Mouse (Mus musculus): ENCODE measurements around the gene Slc5a1. TPM values are rescaled to one million over a fixed set of nuclear protein-coding genes. Genes with fewer than 3 reads are reported as not detected.

Slc5a1 gene
- polyA plus RNA-seq, 1 experiment from 2014 or later = 0.10 TPM

DNA sequence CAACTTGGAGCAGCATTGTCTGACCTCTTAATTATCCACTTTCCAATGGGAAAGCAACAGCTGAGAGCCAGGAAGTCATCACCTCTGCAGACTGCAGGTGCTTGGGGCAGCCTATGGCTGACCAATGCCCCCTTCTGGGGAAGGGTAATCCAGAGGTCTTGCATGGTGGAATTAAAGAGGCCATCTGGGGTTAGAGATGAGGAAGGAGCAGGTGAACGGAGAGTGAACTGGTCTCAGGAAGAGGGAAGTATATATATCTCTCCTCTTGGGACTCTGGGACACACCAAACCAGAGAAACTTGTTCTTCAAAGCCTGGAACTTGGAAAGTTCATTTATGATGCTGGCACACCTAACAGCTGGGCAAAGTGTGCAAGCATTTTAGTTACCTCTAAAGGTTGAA lies 857 bp downstream of the Slc5a1 start:
- no peak overlapping the region for H3K27ac ChIP-seq (ENCODE audit: low read length)
- H3K9me3 ChIP-seq (replicated peaks; ENCODE audit: control insufficient read depth, low read length, poor library complexity, severe bottlenecking) = no peaks in the 10 kb centered on the region
- H3K27me3 ChIP-seq (ENCODE audit: control insufficient read depth, insufficient read depth, low read depth, low read length) = peaks cover 14% of the 10 kb centered on the region
- H3K4me3 ChIP-seq (ENCODE audit: low read depth, low read length) = no peak overlapping the region
- no peak for ATAC-seq
- 59% methylated on average over 1 of the region's 1 CpGs for WGBS
- H3K4me2 ChIP-seq (ENCODE audit: low read length) = no peak overlapping the region
- no peaks in the 10 kb centered on the region for H3K4me1 ChIP-seq (ENCODE audit: control insufficient read depth, insufficient read depth, low read length)
- H3K36me3 ChIP-seq (ENCODE audit: control insufficient read depth, insufficient read depth, low read length) = no peaks in the 10 kb centered on the region
- H3K9ac ChIP-seq (ENCODE audit: low read depth, low read length) = no peak overlapping the region

DNA sequence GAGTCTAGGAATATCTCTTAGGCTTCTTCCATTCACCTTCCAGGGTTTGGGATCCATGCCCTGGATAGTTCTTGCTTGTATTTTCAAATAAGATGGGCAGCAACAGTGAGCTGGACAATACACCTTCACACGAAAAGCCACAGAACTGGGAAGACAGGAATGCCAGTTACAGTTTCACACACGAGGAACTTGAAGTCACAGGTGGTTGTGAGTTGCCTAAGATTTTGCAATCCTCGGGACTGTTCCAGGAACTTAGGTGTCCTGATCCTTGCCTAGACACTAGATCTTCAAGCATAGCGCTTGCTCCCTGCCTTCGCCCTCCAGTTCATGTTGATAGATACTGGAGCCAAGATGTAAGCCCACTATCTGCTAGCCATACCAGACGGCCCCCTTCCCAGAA lies 1.6 kb downstream of the Slc5a1 start:
- Histone ChIP-seq H3K4me1 (ENCODE audit: control insufficient read depth, insufficient read depth, low read length) (no peaks in the 10 kb centered on the region), H3K4me3 (ENCODE audit: low read depth, low read length) (no peak overlapping the region), H3K27me3 (ENCODE audit: control insufficient read depth, insufficient read depth, low read depth, low read length) (peaks cover 14% of the 10 kb centered on the region), H3K9ac (ENCODE audit: low read depth, low read length) (no peak overlapping the region), H3K4me2 (ENCODE audit: low read length) (no peak overlapping the region), H3K9me3 (replicated peaks; ENCODE audit: control insufficient read depth, low read length, poor library complexity, severe bottlenecking) (no peaks in the 10 kb centered on the region), H3K27ac (ENCODE audit: low read length) (no peak overlapping the region), H3K36me3 (ENCODE audit: control insufficient read depth, insufficient read depth, low read length) (no peaks in the 10 kb centered on the region)
- 89% methylated on average over 6 of the region's 6 CpGs for WGBS
- ATAC-seq = no peak

DNA sequence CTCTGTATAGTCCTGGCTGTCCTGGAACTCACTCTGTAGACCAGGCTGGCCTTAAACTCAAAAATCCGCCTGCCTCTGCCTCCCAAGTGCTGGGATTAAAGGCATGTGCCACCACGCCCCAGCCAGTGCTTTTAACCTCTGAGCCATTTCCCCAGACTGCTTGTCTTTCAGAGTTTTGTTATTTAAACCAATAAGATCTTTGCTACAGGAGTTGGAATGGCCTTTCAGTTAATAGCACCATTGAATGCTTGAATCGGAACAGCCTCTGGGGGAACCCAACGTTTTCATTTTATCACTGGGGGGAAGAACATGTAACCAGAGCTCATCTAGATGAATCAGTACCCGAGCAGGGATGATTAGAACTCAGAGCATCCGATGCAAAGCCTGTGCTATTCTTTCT lies 3.0 kb downstream of the Slc5a1 start:
- no peak overlapping the region for H3K4me2 ChIP-seq (ENCODE audit: low read length)
- no peaks in the 10 kb centered on the region for H3K4me1 ChIP-seq (ENCODE audit: control insufficient read depth, insufficient read depth, low read length)
- WGBS = 78% methylated on average over 6 of the region's 6 CpGs
- no peak overlapping the region for H3K27ac ChIP-seq (ENCODE audit: low read length)
- no peak overlapping the region for H3K9ac ChIP-seq (ENCODE audit: low read depth, low read length)
- H3K4me3 ChIP-seq (ENCODE audit: low read depth, low read length) = no peak overlapping the region
- no peaks in the 10 kb centered on the region for H3K9me3 ChIP-seq (replicated peaks; ENCODE audit: control insufficient read depth, low read length, poor library complexity, severe bottlenecking)
- no peak for ATAC-seq
- H3K36me3 ChIP-seq (ENCODE audit: control insufficient read depth, insufficient read depth, low read length) = no peaks in the 10 kb centered on the region
- peaks cover 14% of the 10 kb centered on the region for H3K27me3 ChIP-seq (ENCODE audit: control insufficient read depth, insufficient read depth, low read depth, low read length)

DNA sequence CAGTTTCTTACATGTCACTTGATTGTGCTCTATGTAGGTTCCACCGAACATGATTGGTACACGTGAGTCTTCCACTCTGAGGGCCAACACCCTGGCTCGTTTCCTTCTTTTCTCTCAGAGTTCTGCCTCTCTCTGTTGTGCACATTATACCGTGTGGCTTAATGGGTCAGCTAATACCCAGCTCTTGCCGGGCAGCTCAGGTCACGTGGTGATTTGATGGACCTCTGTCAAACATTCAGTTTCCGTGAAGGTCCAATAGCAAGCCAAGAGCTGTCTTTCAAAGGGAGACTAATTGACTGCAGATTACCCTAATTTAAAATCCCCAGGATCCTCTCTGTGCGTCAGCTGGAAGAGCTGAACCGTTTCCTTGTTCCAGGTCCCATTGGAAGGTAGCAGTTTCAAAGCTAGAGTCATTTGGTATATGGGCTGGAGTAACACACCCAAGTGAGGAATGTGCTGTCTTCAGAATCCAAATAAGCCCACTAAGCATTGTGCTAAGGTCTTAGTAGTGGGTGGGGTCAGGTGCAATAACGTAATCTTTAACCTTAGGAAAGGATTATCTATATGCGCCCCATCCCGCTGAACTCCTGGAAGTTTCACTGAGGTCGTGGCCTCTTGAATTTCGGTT lies 3.9 kb downstream of the Slc5a1 start:
- Histone ChIP-seq H3K9ac (ENCODE audit: low read depth, low read length) (no peak overlapping the region), H3K4me2 (ENCODE audit: low read length) (no peak overlapping the region), H3K36me3 (ENCODE audit: control insufficient read depth, insufficient read depth, low read length) (no peaks in the 10 kb centered on the region), H3K27ac (ENCODE audit: low read length) (no peak overlapping the region), H3K4me1 (ENCODE audit: control insufficient read depth, insufficient read depth, low read length) (no peaks in the 10 kb centered on the region), H3K9me3 (replicated peaks; ENCODE audit: control insufficient read depth, low read length, poor library complexity, severe bottlenecking) (no peaks in the 10 kb centered on the region), H3K27me3 (ENCODE audit: control insufficient read depth, insufficient read depth, low read depth, low read length) (peaks cover 14% of the 10 kb centered on the region), H3K4me3 (ENCODE audit: low read depth, low read length) (no peak overlapping the region)
- WGBS = 77% methylated on average over 14 of the region's 14 CpGs
- no peak for ATAC-seq

DNA sequence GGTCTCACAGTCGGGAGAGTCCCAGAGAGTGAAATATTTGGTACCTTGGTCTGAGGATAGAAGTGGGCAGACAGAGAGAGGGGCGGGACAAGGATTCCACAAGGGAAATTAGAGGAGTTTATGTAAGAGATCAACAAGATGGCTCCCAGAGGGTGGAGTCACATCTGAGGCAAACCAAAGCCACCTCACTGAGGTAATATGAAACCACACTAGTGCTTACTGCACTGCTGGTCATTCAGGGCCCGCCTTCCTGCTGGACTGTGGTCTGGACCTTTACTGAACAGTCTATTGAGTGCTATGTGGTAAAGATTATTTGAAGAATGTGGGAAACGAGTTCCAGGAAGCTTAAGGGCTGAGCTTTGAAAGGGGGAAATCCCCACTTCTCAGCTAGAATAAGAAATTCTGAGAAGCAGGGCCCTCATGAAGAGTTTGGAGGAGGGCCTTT lies 17.9 kb downstream of the Slc5a1 start:
- no peak overlapping the region for H3K4me2 ChIP-seq (ENCODE audit: low read length)
- H3K36me3 ChIP-seq (ENCODE audit: control insufficient read depth, insufficient read depth, low read length) = no peaks in the 10 kb centered on the region
- no peaks in the 10 kb centered on the region for H3K4me1 ChIP-seq (ENCODE audit: control insufficient read depth, insufficient read depth, low read length)
- ATAC-seq = no peak
- H3K4me3 ChIP-seq (ENCODE audit: low read depth, low read length) = no peak overlapping the region
- 55% methylated on average over 4 of the region's 4 CpGs for WGBS
- no peaks in the 10 kb centered on the region for H3K27me3 ChIP-seq (ENCODE audit: control insufficient read depth, insufficient read depth, low read depth, low read length)
- no peaks in the 10 kb centered on the region for H3K9me3 ChIP-seq (replicated peaks; ENCODE audit: control insufficient read depth, low read length, poor library complexity, severe bottlenecking)
- H3K9ac ChIP-seq (ENCODE audit: low read depth, low read length) = no peak overlapping the region
- H3K27ac ChIP-seq (ENCODE audit: low read length) = no peak overlapping the region

DNA sequence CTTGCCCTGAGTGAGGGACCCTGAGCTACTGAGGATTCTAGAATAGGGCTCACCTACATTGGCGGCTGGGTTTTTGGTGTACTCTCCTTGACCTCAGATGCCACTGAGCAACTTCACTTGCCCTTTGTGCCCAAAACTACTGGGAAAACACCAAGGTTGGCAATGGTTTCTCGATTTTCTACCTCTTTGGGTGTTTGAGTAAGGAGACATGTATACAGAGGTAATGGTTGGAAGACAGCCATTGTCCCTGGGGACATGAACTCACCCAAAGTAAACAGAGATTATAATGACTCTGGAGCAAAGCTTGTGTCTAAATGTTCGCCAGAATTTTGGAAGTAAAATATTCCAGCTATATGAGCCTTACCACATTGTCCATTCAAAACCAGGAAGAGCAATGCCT lies 19.6 kb downstream of the Slc5a1 start:
- H3K4me3 ChIP-seq (ENCODE audit: low read depth, low read length) = no peak overlapping the region

DNA sequence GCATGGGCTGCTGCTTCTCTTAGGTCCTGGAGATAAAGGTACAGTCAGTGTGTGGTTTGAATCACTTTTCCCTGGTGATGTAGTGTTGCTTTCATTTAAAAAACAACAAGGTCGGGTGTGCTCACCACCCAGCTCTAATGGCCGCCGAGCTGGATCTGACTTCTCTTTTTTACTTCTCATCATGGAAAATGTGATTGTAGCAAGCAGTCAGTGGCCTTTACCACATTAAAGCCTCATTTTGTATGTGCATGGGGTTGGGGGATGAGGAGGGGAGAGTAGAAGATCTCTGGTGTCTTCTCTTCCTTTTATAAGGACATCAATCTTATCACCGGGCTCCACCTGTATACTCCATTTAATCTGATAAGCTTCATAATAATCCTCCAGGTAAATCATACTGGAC lies 21.3 kb downstream of the Slc5a1 start:
- no peak for ATAC-seq
- Histone ChIP-seq H3K4me1 (ENCODE audit: control insufficient read depth, insufficient read depth, low read length) (no peaks in the 10 kb centered on the region), H3K9me3 (replicated peaks; ENCODE audit: control insufficient read depth, low read length, poor library complexity, severe bottlenecking) (no peaks in the 10 kb centered on the region), H3K4me2 (ENCODE audit: low read length) (no peak overlapping the region), H3K27ac (ENCODE audit: low read length) (no peak overlapping the region), H3K4me3 (ENCODE audit: low read depth, low read length) (no peak overlapping the region), H3K9ac (ENCODE audit: low read depth, low read length) (no peak overlapping the region), H3K36me3 (ENCODE audit: control insufficient read depth, insufficient read depth, low read length) (no peaks in the 10 kb centered on the region), H3K27me3 (ENCODE audit: control insufficient read depth, insufficient read depth, low read depth, low read length) (no peaks in the 10 kb centered on the region)
- WGBS = 89% methylated on average over 4 of the region's 4 CpGs

More for the DNA sequence above, 19.6 kb downstream of the Slc5a1 start:
- Histone ChIP-seq H3K4me2 (ENCODE audit: low read length) (no peak overlapping the region), H3K36me3 (ENCODE audit: control insufficient read depth, insufficient read depth, low read length) (no peaks in the 10 kb centered on the region), H3K4me1 (ENCODE audit: control insufficient read depth, insufficient read depth, low read length) (no peaks in the 10 kb centered on the region), H3K27ac (ENCODE audit: low read length) (no peak overlapping the region), H3K27me3 (ENCODE audit: control insufficient read depth, insufficient read depth, low read depth, low read length) (no peaks in the 10 kb centered on the region), H3K9me3 (replicated peaks; ENCODE audit: control insufficient read depth, low read length, poor library complexity, severe bottlenecking) (no peaks in the 10 kb centered on the region), H3K9ac (ENCODE audit: low read depth, low read length) (no peak overlapping the region)
- 76% methylated on average over 3 of the region's 3 CpGs for WGBS
- ATAC-seq = no peak

DNA sequence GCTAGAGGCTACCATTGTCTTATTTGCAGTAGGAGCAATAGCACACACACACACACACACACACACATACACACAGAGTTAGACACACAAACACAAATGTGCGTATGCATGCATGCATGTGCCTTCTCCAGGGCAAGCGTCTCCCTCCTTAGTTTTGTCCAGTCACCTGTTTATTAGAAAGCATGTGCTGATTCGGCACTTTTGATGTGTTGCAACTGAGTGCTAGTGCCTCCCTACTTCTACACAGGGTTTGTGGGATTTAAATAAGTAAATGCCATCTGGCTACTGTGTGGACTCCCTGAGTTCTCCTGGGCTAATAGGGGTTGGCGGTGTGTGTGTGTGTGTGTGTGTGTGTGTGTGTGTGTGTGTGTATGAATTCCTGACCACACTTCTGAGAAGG lies 30.1 kb downstream of the Slc5a1 start:
- Histone ChIP-seq H3K27me3 (ENCODE audit: control insufficient read depth, insufficient read depth, low read depth, low read length) (no peaks in the 10 kb centered on the region), H3K4me2 (ENCODE audit: low read length) (no peak overlapping the region), H3K36me3 (ENCODE audit: control insufficient read depth, insufficient read depth, low read length) (no peaks in the 10 kb centered on the region), H3K9me3 (replicated peaks; ENCODE audit: control insufficient read depth, low read length, poor library complexity, severe bottlenecking) (no peaks in the 10 kb centered on the region), H3K4me1 (ENCODE audit: control insufficient read depth, insufficient read depth, low read length) (no peaks in the 10 kb centered on the region), H3K9ac (ENCODE audit: low read depth, low read length) (no peak overlapping the region), H3K4me3 (ENCODE audit: low read depth, low read length) (no peak overlapping the region), H3K27ac (ENCODE audit: low read length) (no peak overlapping the region)
- ATAC-seq = no peak
- WGBS = 92% methylated on average over 4 of the region's 4 CpGs

DNA sequence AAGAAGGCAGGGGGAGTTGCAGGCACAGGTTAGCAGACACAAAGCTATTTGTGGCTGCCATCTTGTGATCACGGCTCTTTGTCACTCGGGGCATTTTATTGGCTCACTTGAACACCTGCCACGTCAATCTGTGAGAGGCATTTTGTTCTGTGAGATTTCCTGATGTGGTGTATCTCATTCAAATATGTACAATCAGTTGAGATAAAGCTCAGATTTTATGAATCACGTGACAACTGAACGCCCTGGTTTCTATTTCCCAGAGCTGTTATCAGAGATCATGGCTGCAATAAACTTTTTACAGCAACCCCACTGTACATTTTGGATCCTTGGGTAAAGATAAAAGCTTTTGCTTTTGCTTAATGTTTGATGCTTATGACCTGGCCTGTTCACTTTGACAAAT lies 31.6 kb downstream of the Slc5a1 start:
- ATAC-seq = no peak
- Histone ChIP-seq H3K27me3 (ENCODE audit: control insufficient read depth, insufficient read depth, low read depth, low read length) (no peaks in the 10 kb centered on the region), H3K4me3 (ENCODE audit: low read depth, low read length) (no peak overlapping the region), H3K9me3 (replicated peaks; ENCODE audit: control insufficient read depth, low read length, poor library complexity, severe bottlenecking) (no peaks in the 10 kb centered on the region), H3K36me3 (ENCODE audit: control insufficient read depth, insufficient read depth, low read length) (no peaks in the 10 kb centered on the region), H3K27ac (ENCODE audit: low read length) (no peak overlapping the region), H3K4me2 (ENCODE audit: low read length) (no peak overlapping the region), H3K4me1 (ENCODE audit: control insufficient read depth, insufficient read depth, low read length) (no peaks in the 10 kb centered on the region), H3K9ac (ENCODE audit: low read depth, low read length) (no peak overlapping the region)
- WGBS = 90% methylated on average over 5 of the region's 5 CpGs
